Mouse (Mus musculus): ENCODE data around the gene Rerg. TPM values are rescaled to one million over a fixed set of nuclear protein-coding genes. Genes with fewer than 3 reads are reported as not detected.

Gene Rerg
- polyA plus RNA-seq, 1 experiment from 2014 or later: 4.6 TPM

- WGBS (ENCODE audit: insufficient replicate concordance): 89% methylated on average over 8 of the region's 8 CpGs
- no peaks in the 10 kb centered on the region for H3K4me1 ChIP-seq (ENCODE audit: control insufficient read depth, insufficient read depth, low read length)
- H3K27me3 ChIP-seq (ENCODE audit: control insufficient read depth, insufficient read depth, low read length): no peaks in the 10 kb centered on the region
- H3K9ac ChIP-seq (ENCODE audit: low read depth, low read length): no peak overlapping the region
- H3K36me3 ChIP-seq (ENCODE audit: control insufficient read depth, insufficient read depth, low read length): no peaks in the 10 kb centered on the region
- H3K4me3 ChIP-seq (ENCODE audit: low read depth, low read length): no peak overlapping the region
- ATAC-seq (replicated peaks; ENCODE audit: insufficient number of reproducible peaks, low FRiP score, low TSS enrichment): no peak
- no peaks in the 10 kb centered on the region for H3K9me3 ChIP-seq (replicated peaks; ENCODE audit: control insufficient read depth, low read length)
- H3K27ac ChIP-seq (ENCODE audit: low read depth, low read length): no peak overlapping the region
- no peak overlapping the region for H3K4me2 ChIP-seq
Measured at GRCm38 (mm10) chr6:137159372-137159926, 10.8 kb downstream of the Rerg start.

GRCm38 (mm10) chr6:137156437-137157219, 13.7 kb downstream of the Rerg start:
- Histone ChIP-seq H3K4me3 (ENCODE audit: low read depth, low read length) (no peak overlapping the region), H3K27me3 (ENCODE audit: control insufficient read depth, insufficient read depth, low read length) (no peaks in the 10 kb centered on the region), H3K9ac (ENCODE audit: low read depth, low read length) (no peak overlapping the region), H3K9me3 (replicated peaks; ENCODE audit: control insufficient read depth, low read length) (no peaks in the 10 kb centered on the region), H3K27ac (ENCODE audit: low read depth, low read length) (no peak overlapping the region), H3K4me2 (no peak overlapping the region), H3K4me1 (ENCODE audit: control insufficient read depth, insufficient read depth, low read length) (no peaks in the 10 kb centered on the region), H3K36me3 (ENCODE audit: control insufficient read depth, insufficient read depth, low read length) (no peaks in the 10 kb centered on the region)
- 62% methylated on average over 11 of the region's 11 CpGs for WGBS (ENCODE audit: insufficient replicate concordance)
- ATAC-seq (replicated peaks; ENCODE audit: insufficient number of reproducible peaks, low FRiP score, low TSS enrichment): no peak

GRCm38 (mm10) chr6:137155196-137156137, 14.8 kb downstream of the Rerg start:
- Histone ChIP-seq H3K9ac (ENCODE audit: low read depth, low read length) (no peak overlapping the region), H3K4me3 (ENCODE audit: low read depth, low read length) (no peak overlapping the region), H3K27me3 (ENCODE audit: control insufficient read depth, insufficient read depth, low read length) (no peaks in the 10 kb centered on the region), H3K36me3 (ENCODE audit: control insufficient read depth, insufficient read depth, low read length) (no peaks in the 10 kb centered on the region), H3K4me1 (ENCODE audit: control insufficient read depth, insufficient read depth, low read length) (no peaks in the 10 kb centered on the region), H3K4me2 (peak overlapping the region; percentile 29), H3K9me3 (replicated peaks; ENCODE audit: control insufficient read depth, low read length) (no peaks in the 10 kb centered on the region), H3K27ac (ENCODE audit: low read depth, low read length) (no peak overlapping the region)
- WGBS (ENCODE audit: insufficient replicate concordance): 60% methylated on average over 26 of the region's 26 CpGs
- ATAC-seq (replicated peaks; ENCODE audit: insufficient number of reproducible peaks, low FRiP score, low TSS enrichment): no peak

- no peak overlapping the region for H3K27ac ChIP-seq (ENCODE audit: low read depth, low read length)
- no peaks in the 10 kb centered on the region for H3K9me3 ChIP-seq (replicated peaks; ENCODE audit: control insufficient read depth, low read length)
- ATAC-seq (replicated peaks; ENCODE audit: insufficient number of reproducible peaks, low FRiP score, low TSS enrichment): no peak
- no peak overlapping the region for H3K4me3 ChIP-seq (ENCODE audit: low read depth, low read length)
- H3K36me3 ChIP-seq (ENCODE audit: control insufficient read depth, insufficient read depth, low read length): no peaks in the 10 kb centered on the region
- no peak overlapping the region for H3K9ac ChIP-seq (ENCODE audit: low read depth, low read length)
- no peak overlapping the region for H3K4me2 ChIP-seq
- H3K27me3 ChIP-seq (ENCODE audit: control insufficient read depth, insufficient read depth, low read length): no peaks in the 10 kb centered on the region
- no peaks in the 10 kb centered on the region for H3K4me1 ChIP-seq (ENCODE audit: control insufficient read depth, insufficient read depth, low read length)
- WGBS (ENCODE audit: insufficient replicate concordance): 80% methylated on average over 14 of the region's 14 CpGs
Measured at GRCm38 (mm10) chr6:137153021-137153420, 17.3 kb downstream of the Rerg start.

GRCm38 (mm10) chr6:137151015-137151414, 19.3 kb downstream of the Rerg start:
- WGBS (ENCODE audit: insufficient replicate concordance): 82% methylated on average over 2 of the region's 2 CpGs
- no peak for ATAC-seq (replicated peaks; ENCODE audit: insufficient number of reproducible peaks, low FRiP score, low TSS enrichment)
- Histone ChIP-seq H3K4me3 (ENCODE audit: low read depth, low read length) (no peak overlapping the region), H3K9me3 (replicated peaks; ENCODE audit: control insufficient read depth, low read length) (no peaks in the 10 kb centered on the region), H3K4me2 (no peak overlapping the region), H3K36me3 (ENCODE audit: control insufficient read depth, insufficient read depth, low read length) (no peaks in the 10 kb centered on the region), H3K9ac (ENCODE audit: low read depth, low read length) (no peak overlapping the region), H3K4me1 (ENCODE audit: control insufficient read depth, insufficient read depth, low read length) (no peaks in the 10 kb centered on the region), H3K27me3 (ENCODE audit: control insufficient read depth, insufficient read depth, low read length) (no peaks in the 10 kb centered on the region), H3K27ac (ENCODE audit: low read depth, low read length) (no peak overlapping the region)

- Histone ChIP-seq H3K36me3 (ENCODE audit: control insufficient read depth, insufficient read depth, low read length) (no peaks in the 10 kb centered on the region), H3K4me2 (no peak overlapping the region), H3K27me3 (ENCODE audit: control insufficient read depth, insufficient read depth, low read length) (no peaks in the 10 kb centered on the region), H3K9ac (ENCODE audit: low read depth, low read length) (no peak overlapping the region), H3K4me1 (ENCODE audit: control insufficient read depth, insufficient read depth, low read length) (peaks cover 6% of the 10 kb centered on the region), H3K4me3 (ENCODE audit: low read depth, low read length) (no peak overlapping the region), H3K9me3 (replicated peaks; ENCODE audit: control insufficient read depth, low read length) (no peaks in the 10 kb centered on the region), H3K27ac (ENCODE audit: low read depth, low read length) (no peak overlapping the region)
- 86% methylated on average over 4 of the region's 4 CpGs for WGBS (ENCODE audit: insufficient replicate concordance)
- no peak for ATAC-seq (replicated peaks; ENCODE audit: insufficient number of reproducible peaks, low FRiP score, low TSS enrichment)
Measured at GRCm38 (mm10) chr6:137149833-137150232, 20.5 kb downstream of the Rerg start.

GRCm38 (mm10) chr6:137146910-137147309, 23.4 kb downstream of the Rerg start:
- Histone ChIP-seq H3K27me3 (ENCODE audit: control insufficient read depth, insufficient read depth, low read length) (no peaks in the 10 kb centered on the region), H3K4me3 (ENCODE audit: low read depth, low read length) (no peak overlapping the region), H3K9ac (ENCODE audit: low read depth, low read length) (no peak overlapping the region), H3K27ac (ENCODE audit: low read depth, low read length) (no peak overlapping the region), H3K36me3 (ENCODE audit: control insufficient read depth, insufficient read depth, low read length) (no peaks in the 10 kb centered on the region), H3K4me1 (ENCODE audit: control insufficient read depth, insufficient read depth, low read length) (peaks cover 21% of the 10 kb centered on the region), H3K4me2 (no peak overlapping the region), H3K9me3 (replicated peaks; ENCODE audit: control insufficient read depth, low read length) (no peaks in the 10 kb centered on the region)
- ATAC-seq (replicated peaks; ENCODE audit: insufficient number of reproducible peaks, low FRiP score, low TSS enrichment): no peak
- 92% methylated on average over 2 of the region's 2 CpGs for WGBS (ENCODE audit: insufficient replicate concordance)

- H3K4me1 ChIP-seq (ENCODE audit: control insufficient read depth, insufficient read depth, low read length): peaks cover 30% of the 10 kb centered on the region
- H3K4me2 ChIP-seq: no peak overlapping the region
- H3K36me3 ChIP-seq (ENCODE audit: control insufficient read depth, insufficient read depth, low read length): no peaks in the 10 kb centered on the region
- H3K4me3 ChIP-seq (ENCODE audit: low read depth, low read length): no peak overlapping the region
- 78% methylated on average over 11 of the region's 11 CpGs for WGBS (ENCODE audit: insufficient replicate concordance)
- peak overlapping the region; percentile 50; the same call in 1 of the 2 replicates for H3K27ac ChIP-seq (ENCODE audit: low read depth, low read length)
- no peaks in the 10 kb centered on the region for H3K27me3 ChIP-seq (ENCODE audit: control insufficient read depth, insufficient read depth, low read length)
- H3K9me3 ChIP-seq (replicated peaks; ENCODE audit: control insufficient read depth, low read length): no peaks in the 10 kb centered on the region
- no peak for ATAC-seq (replicated peaks; ENCODE audit: insufficient number of reproducible peaks, low FRiP score, low TSS enrichment)
- H3K9ac ChIP-seq (ENCODE audit: low read depth, low read length): no peak overlapping the region
Measured at GRCm38 (mm10) chr6:137145611-137146010, 24.7 kb downstream of the Rerg start.

Data from heart, embryonic 11.5 days (tissue).